Mouse (Mus musculus) ES-Bruce4 (cell line): ENCODE results near the gene Fam117a. TPM values are rescaled to one million over a fixed set of nuclear protein-coding genes. Genes with fewer than 3 reads are reported as not detected.

ENCODE experiments used
- H3K27ac ChIP-seq: 2 replicates; pipeline ENCODE4 v1.5.1; 2012; ENCODE audit warnings: low read length, inconsistent platforms; ENCODE audit not compliant: insufficient read depth
- H3K27me3 ChIP-seq: 2 replicates; pipeline ENCODE4 v1.6.1; 2012; ENCODE audit warnings: mild to moderate bottlenecking, low read length, inconsistent platforms; ENCODE audit not compliant: control insufficient read depth, poor library complexity, insufficient read depth, severe bottlenecking
- H3K36me3 ChIP-seq: 2 replicates; pipeline ENCODE4 v1.6.1; 2012; ENCODE audit warnings: inconsistent platforms, mild to moderate bottlenecking, low read length, moderate library complexity; ENCODE audit not compliant: control insufficient read depth, poor library complexity, insufficient read depth, severe bottlenecking
- H3K4me1 ChIP-seq: one replicate; pipeline ENCODE4 v1.8.1; 2011; ENCODE audit warnings: low read length; ENCODE audit not compliant: control insufficient read depth, insufficient read depth
- H3K4me3 ChIP-seq: 2 replicates; pipeline ENCODE4 v1.5.1; 2011; ENCODE audit warnings: low read depth, mild to moderate bottlenecking, low read length
- H3K9ac ChIP-seq: 2 replicates; pipeline ENCODE4 v1.6.1; 2012; ENCODE audit warnings: low read depth, mild to moderate bottlenecking, inconsistent platforms; ENCODE audit not compliant: poor library complexity, severe bottlenecking
- H3K9me3 ChIP-seq: replicated peaks from 2 replicates; pipeline ENCODE4 v1.6.1; 2012; ENCODE audit warnings: mild to moderate bottlenecking, low read length, inconsistent platforms; ENCODE audit not compliant: control insufficient read depth, poor library complexity, insufficient read depth, severe bottlenecking
- CTCF ChIP-seq: IDR thresholded peaks from one replicate; pipeline ENCODE4 v1.8.1; 2011; ENCODE audit warnings: low read depth, low read length
- EP300 ChIP-seq: IDR thresholded peaks from 2 replicates; pipeline ENCODE4 v1.6.1; 2011; ENCODE audit warnings: low read depth, low read length; ENCODE audit not compliant: insufficient read depth
- POLR2A ChIP-seq: IDR thresholded peaks from one replicate; pipeline ENCODE4 v1.8.1; 2011; ENCODE audit warnings: low read length; ENCODE audit not compliant: insufficient read depth
- polyA plus RNA-seq: library from polyadenylated mRNA; stranded (reverse); fragments of >200 nt; gene quantifications from 2 replicates; pipeline ENCODE4 v1.2.4, GENCODE M21; 2011; ENCODE audit warnings: low read depth; ENCODE audit not compliant: missing spikeins, insufficient read depth, insufficient read length

Fam117a gene
- polyA plus RNA-seq, 1 experiment: 36.2 TPM

DNA sequence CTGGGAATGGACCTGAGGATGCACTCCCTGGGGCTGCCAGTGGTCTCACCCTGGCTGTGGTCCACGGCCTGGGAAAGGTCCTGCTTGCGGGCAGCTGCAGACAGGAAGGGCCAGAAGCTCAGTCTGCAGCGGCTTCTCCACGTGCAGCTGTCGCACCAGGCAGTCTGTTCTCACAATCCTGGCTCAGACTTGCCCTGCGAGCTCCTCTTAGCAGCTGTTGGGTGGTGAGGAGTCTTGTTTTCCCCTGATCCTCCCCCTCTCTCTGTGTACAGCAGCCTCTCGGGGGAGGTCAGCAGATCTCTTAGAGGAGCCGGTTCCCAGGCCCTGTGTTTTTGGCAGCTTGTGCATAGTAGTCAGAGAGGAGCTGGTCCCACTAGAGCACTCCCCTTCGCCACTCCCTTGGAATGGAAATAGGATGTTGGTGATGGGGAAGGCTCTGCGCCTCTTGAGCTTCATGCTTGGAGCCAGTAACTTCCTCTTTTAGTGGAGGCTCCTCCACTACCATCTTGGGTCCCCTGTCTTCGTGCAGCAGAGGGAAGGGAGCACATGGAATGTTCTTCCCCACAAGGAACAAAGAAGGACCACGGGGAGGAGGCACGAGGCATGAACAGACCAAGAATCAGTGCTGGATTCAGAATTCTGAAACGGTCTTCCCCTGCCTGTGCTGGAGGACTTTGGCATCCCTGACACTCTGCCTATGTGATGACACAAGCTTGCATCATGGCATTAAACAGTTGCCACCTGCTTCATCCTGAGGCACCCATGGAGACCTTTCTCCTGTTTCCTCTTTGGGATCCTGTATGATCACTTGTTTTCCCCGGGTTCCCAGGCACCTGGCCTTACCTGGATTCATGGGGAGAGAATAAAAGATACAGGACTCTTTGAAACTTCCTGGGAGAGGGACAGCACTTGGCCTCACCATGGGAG is 33.4 kb downstream of the Fam117a start:
- no peak overlapping the region for H3K27ac ChIP-seq
- H3K9me3 ChIP-seq: no peaks in the 10 kb centered on the region
- no peak overlapping the region for H3K9ac ChIP-seq
- no peaks in the 10 kb centered on the region for H3K4me1 ChIP-seq
- no peaks in the 10 kb centered on the region for H3K27me3 ChIP-seq
- peaks cover 10% of the 10 kb centered on the region for H3K36me3 ChIP-seq
- no peak overlapping the region for H3K4me3 ChIP-seq
- no peak for TF ChIP-seq EP300
- TF ChIP-seq POLR2A: no peak
- TF ChIP-seq CTCF: no peak

DNA sequence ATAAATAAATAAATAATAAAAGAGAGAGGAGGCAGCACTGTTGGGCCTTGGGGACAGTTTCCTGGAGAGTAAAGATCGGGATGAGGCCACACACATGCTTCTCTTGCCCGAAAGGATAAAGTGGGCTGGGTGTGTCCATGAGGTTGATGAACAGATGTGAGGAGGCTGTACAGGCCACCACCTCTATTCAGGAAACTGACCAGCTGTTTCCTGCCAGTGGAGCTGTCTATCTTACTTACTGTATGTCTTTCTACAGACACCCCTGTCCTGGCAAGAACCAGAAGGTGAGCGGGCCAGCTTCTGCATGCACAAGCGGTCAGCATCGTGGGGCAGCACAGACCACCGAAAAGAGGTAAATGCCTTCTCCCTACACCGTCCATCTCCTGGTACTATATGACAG is 34.4 kb downstream of the Fam117a start:
- no peaks in the 10 kb centered on the region for H3K4me1 ChIP-seq
- H3K9me3 ChIP-seq: no peaks in the 10 kb centered on the region
- no peaks in the 10 kb centered on the region for H3K27me3 ChIP-seq
- no peak overlapping the region for H3K27ac ChIP-seq
- no peak overlapping the region for H3K4me3 ChIP-seq
- H3K36me3 ChIP-seq: peaks cover 14% of the 10 kb centered on the region
- TF ChIP-seq POLR2A: no peak
- no peak for TF ChIP-seq EP300
- TF ChIP-seq CTCF: no peak
- H3K9ac ChIP-seq: no peak overlapping the region

DNA sequence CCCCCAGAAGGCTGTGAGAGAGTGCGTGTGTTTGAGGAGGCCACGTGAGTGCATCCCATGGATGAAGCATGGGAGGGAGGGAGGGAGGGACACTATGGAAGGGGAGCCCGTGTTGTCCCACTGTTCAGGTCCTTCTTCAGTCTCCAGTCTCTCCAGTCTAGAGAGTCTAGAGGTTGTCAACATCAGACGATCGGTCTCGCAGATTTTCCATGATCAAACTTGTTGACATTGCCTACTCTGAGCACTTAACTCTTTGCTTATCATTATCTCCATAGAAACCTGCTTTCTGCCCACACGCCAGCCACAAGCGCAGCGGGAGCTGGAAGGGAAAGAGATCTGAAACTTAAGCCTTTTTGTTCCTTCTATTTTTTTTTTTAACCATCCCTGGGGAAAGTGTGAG is 42.1 kb downstream of the Fam117a start:
- no peak for TF ChIP-seq POLR2A
- no peak for TF ChIP-seq CTCF
- TF ChIP-seq EP300: no peak
- no peak overlapping the region for H3K4me3 ChIP-seq
- H3K4me1 ChIP-seq: no peaks in the 10 kb centered on the region
- H3K36me3 ChIP-seq: peaks cover 18% of the 10 kb centered on the region; the same call in 1 of the 2 replicates
- H3K27me3 ChIP-seq: no peaks in the 10 kb centered on the region
- no peak overlapping the region for H3K27ac ChIP-seq
- H3K9ac ChIP-seq: no peak overlapping the region
- H3K9me3 ChIP-seq: no peaks in the 10 kb centered on the region

DNA sequence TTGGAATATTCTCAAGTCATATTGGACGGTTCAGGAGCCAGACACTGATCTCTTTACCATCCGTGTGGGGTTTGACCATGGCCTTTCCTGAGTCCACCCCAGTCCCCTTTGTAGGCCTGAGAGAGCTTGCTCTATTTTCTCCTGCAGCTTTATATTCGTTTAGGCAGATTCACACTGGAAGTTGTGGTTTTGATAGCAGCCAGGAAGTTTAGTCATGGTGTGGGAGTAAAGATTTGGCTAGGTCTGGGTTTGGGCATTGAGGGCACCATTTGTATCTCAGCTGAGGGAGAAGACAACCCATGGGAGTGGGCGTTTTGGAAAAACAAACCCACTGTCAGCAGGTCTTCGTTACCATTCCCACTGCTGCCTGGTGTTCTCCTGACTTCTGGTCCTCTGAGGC is 42.7 kb downstream of the Fam117a start:
- H3K27me3 ChIP-seq: no peaks in the 10 kb centered on the region
- no peak overlapping the region for H3K9ac ChIP-seq
- no peaks in the 10 kb centered on the region for H3K9me3 ChIP-seq
- peaks cover 18% of the 10 kb centered on the region; the same call in 1 of the 2 replicates for H3K36me3 ChIP-seq
- H3K4me3 ChIP-seq: no peak overlapping the region
- H3K27ac ChIP-seq: no peak overlapping the region
- H3K4me1 ChIP-seq: no peaks in the 10 kb centered on the region
- no peak for TF ChIP-seq CTCF
- TF ChIP-seq POLR2A: no peak
- TF ChIP-seq EP300: no peak

DNA sequence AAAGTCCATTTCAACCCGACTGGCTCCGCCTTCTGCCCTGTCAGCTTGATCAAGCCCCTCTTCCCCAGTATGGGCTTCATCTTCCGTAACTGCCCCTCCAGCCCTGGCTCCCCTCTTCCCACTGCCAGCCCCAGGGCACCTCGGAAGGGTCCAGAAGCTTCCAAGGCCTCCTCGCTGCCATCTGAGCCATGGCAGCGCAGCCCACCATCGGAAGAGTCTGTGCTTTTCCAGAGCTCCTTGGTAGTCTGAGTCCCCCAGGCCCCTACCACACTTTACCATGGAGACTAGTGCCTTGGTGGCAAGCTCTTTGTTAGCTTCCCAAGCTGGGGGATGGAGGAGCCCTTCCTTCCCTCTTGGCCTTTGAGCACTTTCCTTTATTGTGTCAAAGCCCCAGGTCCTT is 43.9 kb downstream of the Fam117a start:
- H3K36me3 ChIP-seq: peaks cover 15% of the 10 kb centered on the region; the same call in 1 of the 2 replicates
- no peak overlapping the region for H3K27ac ChIP-seq
- no peaks in the 10 kb centered on the region for H3K4me1 ChIP-seq
- H3K4me3 ChIP-seq: no peak overlapping the region
- H3K27me3 ChIP-seq: no peaks in the 10 kb centered on the region
- TF ChIP-seq EP300: no peak
- TF ChIP-seq POLR2A: no peak
- no peak for TF ChIP-seq CTCF
- H3K9me3 ChIP-seq: no peaks in the 10 kb centered on the region
- H3K9ac ChIP-seq: no peak overlapping the region

DNA sequence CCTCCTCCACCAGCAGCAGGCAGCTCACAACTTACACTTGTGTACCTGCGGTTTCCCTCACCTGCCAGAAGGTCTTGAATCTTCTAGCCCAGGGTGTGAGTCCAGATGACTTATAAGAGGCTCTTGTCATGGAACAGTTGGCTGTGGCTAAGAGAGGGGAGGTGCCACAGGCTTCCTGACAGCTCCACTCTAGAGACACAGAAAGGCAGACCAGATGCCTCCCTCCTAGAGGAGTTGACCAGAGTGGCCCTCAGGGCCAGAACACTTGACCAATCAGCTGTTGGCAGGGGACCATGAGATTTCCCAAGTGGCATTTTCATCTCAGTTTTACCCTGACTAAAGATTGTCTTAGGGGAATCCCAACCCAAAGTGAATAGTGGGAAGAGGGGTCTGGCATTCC is 44.3 kb downstream of the Fam117a start:
- peaks cover 15% of the 10 kb centered on the region; the same call in 1 of the 2 replicates for H3K36me3 ChIP-seq
- H3K9ac ChIP-seq: no peak overlapping the region
- H3K27ac ChIP-seq: no peak overlapping the region

More for the DNA sequence above, 44.3 kb downstream of the Fam117a start:
- no peak overlapping the region for H3K4me3 ChIP-seq
- no peaks in the 10 kb centered on the region for H3K4me1 ChIP-seq
- H3K9me3 ChIP-seq: no peaks in the 10 kb centered on the region
- no peaks in the 10 kb centered on the region for H3K27me3 ChIP-seq
- no peak for TF ChIP-seq POLR2A
- no peak for TF ChIP-seq CTCF
- no peak for TF ChIP-seq EP300
